Mouse (Mus musculus): ENCODE data around the gene Olfr94. TPM values are rescaled to one million over a fixed set of nuclear protein-coding genes. Genes with fewer than 3 reads are reported as not detected.

Gene Olfr94
- polyA plus RNA-seq, 1 experiment from 2014 or later = not detected

DNA sequence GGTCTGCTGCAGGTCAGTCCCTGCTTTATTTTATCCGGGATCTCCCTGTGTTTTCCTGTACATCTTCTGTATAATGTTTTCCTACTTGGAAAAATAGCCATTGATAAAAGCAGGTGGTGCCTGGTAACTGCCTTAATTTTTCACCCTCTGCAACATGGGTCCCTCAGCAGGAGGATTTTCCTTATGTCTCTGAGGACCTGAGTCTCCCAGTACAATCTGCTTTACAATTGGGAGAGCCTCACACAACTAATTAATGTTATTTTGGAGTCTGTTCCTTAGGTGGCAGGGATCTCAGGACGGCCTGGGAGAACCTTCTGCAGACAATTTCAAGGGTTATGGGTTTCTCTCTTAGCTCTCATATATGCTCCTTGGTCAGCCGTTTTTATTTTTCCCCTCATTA, 12.2 kb upstream of the Olfr94 start, which contains the start of gene Olfr95:
Gene Olfr95, minus strand, starts transcription at position 101 of the 400 bp plus-strand sequence.
- no peak within 1 kb of the TSS for H3K9ac ChIP-seq (replicated peaks; ENCODE audit: low read depth, low read length)
- no peak within 1 kb of the TSS for H3K4me3 ChIP-seq (ENCODE audit: low read depth, low read length)
- peaks cover 8% of the 10 kb centered on the region; the same call in 1 of the 2 replicates for H3K27me3 ChIP-seq (ENCODE audit: control insufficient read depth, insufficient read depth, low read length)
- WGBS = 74% methylated on average over 3 of the region's 3 CpGs
- H3K9me3 ChIP-seq (ENCODE audit: control insufficient read depth, low read depth, low read length) = no peaks in the 10 kb centered on the region; the same call in 1 of the 2 replicates
- no peaks in the 10 kb centered on the region for H3K36me3 ChIP-seq (ENCODE audit: control insufficient read depth, insufficient read depth, low read length)
- H3K4me2 ChIP-seq (replicated peaks; ENCODE audit: low read depth, low read length) = no peak within 1 kb of the TSS
- H3K4me1 ChIP-seq (ENCODE audit: control insufficient read depth, insufficient read depth, low read length) = no peaks in the 10 kb centered on the region
- no peak for ATAC-seq (ENCODE audit: insufficient number of reproducible peaks, insufficient read depth, low FRiP score, low read depth)
- no peak within 1 kb of the TSS for H3K27ac ChIP-seq (ENCODE audit: low read length)

DNA sequence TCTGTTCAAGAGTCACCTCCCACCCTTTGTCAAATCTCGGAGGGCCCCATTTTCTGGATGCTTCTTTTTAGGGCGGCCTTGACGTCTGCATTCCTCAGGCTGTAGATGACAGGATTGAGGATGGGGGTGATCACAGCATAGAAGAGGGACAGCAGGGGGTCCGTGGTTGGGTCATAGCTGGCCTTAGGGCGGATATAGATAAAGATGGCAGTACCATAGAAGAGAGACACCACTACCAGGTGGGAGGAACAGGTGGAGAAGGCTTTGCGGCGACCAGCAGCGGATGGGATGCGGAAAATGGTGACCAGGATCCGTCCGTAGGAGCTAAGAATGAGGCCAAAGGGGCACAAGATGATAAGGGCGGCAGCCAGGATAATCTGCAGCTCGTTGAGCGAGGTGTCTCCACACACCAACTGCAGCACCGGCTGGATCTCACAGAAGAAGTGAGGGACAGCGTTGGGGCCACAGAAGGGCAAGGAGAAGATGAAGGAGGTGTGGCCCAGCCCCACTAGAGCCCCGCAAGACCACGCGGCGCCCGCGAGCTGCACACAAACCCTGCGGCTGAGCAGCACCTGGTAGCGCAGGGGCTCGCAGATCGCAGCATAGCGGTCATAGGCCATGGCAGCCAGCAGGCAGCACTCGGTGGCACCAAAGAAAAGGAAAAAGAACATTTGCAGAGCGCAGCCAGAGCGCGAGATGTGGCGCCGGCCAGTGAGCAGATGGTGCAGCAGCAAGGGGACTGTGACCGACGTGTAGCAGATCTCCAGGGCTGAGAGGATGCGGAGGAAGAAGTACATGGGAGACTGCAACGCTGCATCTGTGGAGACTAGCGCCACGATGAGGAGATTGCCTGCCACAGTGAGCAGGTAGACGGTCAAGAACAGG, 10.3 kb upstream of the Olfr94 start:
- WGBS = 15% methylated on average over 40 of the region's 40 CpGs

DNA sequence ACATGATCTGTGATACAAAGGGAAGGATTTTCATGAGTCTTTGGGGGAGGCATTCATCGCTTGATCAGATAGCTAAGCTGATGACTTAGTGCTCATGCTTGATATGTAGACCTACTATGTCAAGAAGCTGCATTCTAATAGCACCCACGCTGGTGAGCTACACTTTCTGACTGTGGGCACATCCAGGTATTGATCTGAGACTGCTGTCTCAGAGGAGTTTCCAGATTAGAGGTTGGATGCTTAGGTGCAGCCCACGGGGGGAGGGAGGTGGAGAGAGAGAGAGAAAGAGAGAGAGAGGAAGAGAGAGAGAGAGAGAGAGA, 3.1 kb upstream of the Olfr94 start:
- WGBS = 26% methylated on average over 3 of the region's 3 CpGs

More for the DNA sequence above, 10.3 kb upstream of the Olfr94 start:
- Histone ChIP-seq H3K36me3 (ENCODE audit: control insufficient read depth, insufficient read depth, low read length) (no peaks in the 10 kb centered on the region), H3K4me3 (ENCODE audit: low read depth, low read length) (peak overlapping the region; percentile 22), H3K27me3 (ENCODE audit: control insufficient read depth, insufficient read depth, low read length) (peaks cover 8% of the 10 kb centered on the region; the same call in 1 of the 2 replicates), H3K9ac (replicated peaks; ENCODE audit: low read depth, low read length) (no peak overlapping the region), H3K9me3 (ENCODE audit: control insufficient read depth, low read depth, low read length) (no peaks in the 10 kb centered on the region), H3K27ac (ENCODE audit: low read length) (no peak overlapping the region), H3K4me2 (replicated peaks; ENCODE audit: low read depth, low read length) (peak overlapping the region; percentile 36), H3K4me1 (ENCODE audit: control insufficient read depth, insufficient read depth, low read length) (no peaks in the 10 kb centered on the region)
- no peak for ATAC-seq (ENCODE audit: insufficient number of reproducible peaks, insufficient read depth, low FRiP score, low read depth)

DNA sequence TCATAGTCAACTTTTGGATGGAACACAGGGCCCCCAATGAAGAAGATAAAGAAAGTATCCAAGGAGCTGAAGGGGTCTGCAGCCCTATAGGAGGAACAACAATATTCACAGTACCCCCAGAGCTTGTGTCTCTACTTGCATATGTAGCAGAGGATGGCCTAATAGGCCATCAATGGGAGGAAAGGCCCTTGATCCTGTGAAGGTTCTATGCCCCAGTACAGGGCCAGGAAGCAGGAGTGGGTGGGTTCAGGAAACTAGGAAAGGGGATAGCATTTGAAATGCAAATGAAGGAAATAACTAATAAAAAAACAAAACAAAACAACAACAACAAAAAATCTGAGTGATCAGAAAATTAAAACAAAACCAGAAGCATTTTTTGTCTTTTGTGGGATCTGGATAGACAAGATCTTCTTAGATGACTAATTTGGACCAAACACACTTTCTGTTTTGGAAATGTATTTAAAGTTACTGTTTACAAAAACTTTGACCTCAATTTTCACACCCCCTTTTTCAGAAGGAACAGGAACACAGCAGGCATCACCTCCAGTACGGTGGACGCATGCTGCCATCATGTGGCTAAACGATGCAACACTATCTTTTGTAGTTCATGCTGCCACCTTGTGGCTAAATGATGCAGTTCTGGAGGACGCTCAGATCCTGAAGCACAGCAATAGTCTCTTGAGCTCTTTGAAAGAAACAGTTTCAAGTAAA, 2.6 kb upstream of the Olfr94 start:
- no peaks in the 10 kb centered on the region for H3K4me1 ChIP-seq (ENCODE audit: control insufficient read depth, insufficient read depth, low read length)
- no peak for ATAC-seq (ENCODE audit: insufficient number of reproducible peaks, insufficient read depth, low FRiP score, low read depth)
- H3K27me3 ChIP-seq (ENCODE audit: control insufficient read depth, insufficient read depth, low read length) = 0 out of 2 replicates have a peak, but pooled peaks cover under 1% of the 10 kb centered on the region
- no peak overlapping the region for H3K27ac ChIP-seq (ENCODE audit: low read length)
- H3K9me3 ChIP-seq (ENCODE audit: control insufficient read depth, low read depth, low read length) = no peaks in the 10 kb centered on the region
- H3K36me3 ChIP-seq (ENCODE audit: control insufficient read depth, insufficient read depth, low read length) = no peaks in the 10 kb centered on the region
- no peak overlapping the region for H3K4me2 ChIP-seq (replicated peaks; ENCODE audit: low read depth, low read length)
- no peak overlapping the region for H3K4me3 ChIP-seq (ENCODE audit: low read depth, low read length)
- WGBS = under 1% methylated on average over 4 of the region's 4 CpGs
- no peak overlapping the region for H3K9ac ChIP-seq (replicated peaks; ENCODE audit: low read depth, low read length)

More for the DNA sequence above, 3.1 kb upstream of the Olfr94 start:
- H3K4me1 ChIP-seq (ENCODE audit: control insufficient read depth, insufficient read depth, low read length) = no peaks in the 10 kb centered on the region
- H3K27me3 ChIP-seq (ENCODE audit: control insufficient read depth, insufficient read depth, low read length) = no peaks in the 10 kb centered on the region
- H3K9ac ChIP-seq (replicated peaks; ENCODE audit: low read depth, low read length) = no peak overlapping the region
- H3K4me3 ChIP-seq (ENCODE audit: low read depth, low read length) = no peak overlapping the region
- H3K27ac ChIP-seq (ENCODE audit: low read length) = no peak overlapping the region
- ATAC-seq (ENCODE audit: insufficient number of reproducible peaks, insufficient read depth, low FRiP score, low read depth) = no peak
- H3K4me2 ChIP-seq (replicated peaks; ENCODE audit: low read depth, low read length) = no peak overlapping the region
- no peaks in the 10 kb centered on the region for H3K36me3 ChIP-seq (ENCODE audit: control insufficient read depth, insufficient read depth, low read length)
- H3K9me3 ChIP-seq (ENCODE audit: control insufficient read depth, low read depth, low read length) = no peaks in the 10 kb centered on the region

DNA sequence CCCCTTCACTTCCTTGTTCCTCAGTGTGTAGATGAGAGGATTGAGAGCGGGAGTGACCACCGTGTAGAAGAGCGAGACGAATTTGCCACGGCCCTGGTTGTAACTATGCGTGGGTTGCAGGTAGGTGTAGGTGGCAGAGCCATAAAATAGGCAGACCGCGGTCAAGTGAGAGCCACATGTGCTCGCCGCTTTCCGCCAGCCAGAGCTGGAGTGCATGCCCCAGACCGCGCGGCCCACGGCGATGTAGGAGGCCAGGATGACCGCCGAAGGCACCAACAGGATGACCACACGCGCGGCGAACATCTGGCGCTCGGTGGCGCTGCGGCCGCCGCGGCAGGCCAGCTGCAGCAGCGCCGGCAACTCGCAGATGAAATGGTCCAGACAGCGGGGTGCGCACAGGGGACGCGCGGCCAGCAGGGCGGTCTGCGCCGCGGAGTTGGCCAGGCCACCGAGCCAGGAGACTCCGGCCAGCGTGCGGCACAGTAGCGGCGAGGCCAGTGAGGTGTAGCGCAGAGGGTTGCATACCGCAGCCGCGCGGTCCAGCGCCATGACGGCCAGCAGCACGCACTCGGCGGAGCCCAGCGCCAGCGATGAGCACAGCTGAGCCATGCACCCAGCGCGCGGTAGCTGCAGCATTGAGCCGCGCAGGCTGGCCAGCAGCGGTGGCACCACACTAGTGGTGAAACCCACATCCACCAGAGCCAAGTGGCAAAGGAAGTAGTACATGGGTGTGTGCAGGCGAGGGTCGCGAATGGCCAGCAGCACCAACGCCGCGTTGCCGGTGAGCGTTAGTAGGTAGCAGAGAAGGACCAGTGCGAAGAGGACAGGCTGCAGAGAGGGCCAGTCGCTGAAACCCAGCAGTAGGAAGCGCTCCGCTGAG, 3.7 kb downstream of the Olfr94 start:
- ATAC-seq (ENCODE audit: insufficient number of reproducible peaks, insufficient read depth, low FRiP score, low read depth) = peak; percentile 85
- Histone ChIP-seq H3K4me3 (ENCODE audit: low read depth, low read length) (peak overlapping the region; percentile 46), H3K36me3 (ENCODE audit: control insufficient read depth, insufficient read depth, low read length) (no peaks in the 10 kb centered on the region), H3K4me1 (ENCODE audit: control insufficient read depth, insufficient read depth, low read length) (no peaks in the 10 kb centered on the region), H3K9me3 (ENCODE audit: control insufficient read depth, low read depth, low read length) (no peaks in the 10 kb centered on the region), H3K27me3 (ENCODE audit: control insufficient read depth, insufficient read depth, low read length) (peaks cover 19% of the 10 kb centered on the region; the same call in 1 of the 2 replicates), H3K4me2 (replicated peaks; ENCODE audit: low read depth, low read length) (peak overlapping the region; percentile 85), H3K27ac (ENCODE audit: low read length) (no peak overlapping the region), H3K9ac (replicated peaks; ENCODE audit: low read depth, low read length) (no peak overlapping the region)
- under 1% methylated on average over 77 of the region's 77 CpGs for WGBS

DNA sequence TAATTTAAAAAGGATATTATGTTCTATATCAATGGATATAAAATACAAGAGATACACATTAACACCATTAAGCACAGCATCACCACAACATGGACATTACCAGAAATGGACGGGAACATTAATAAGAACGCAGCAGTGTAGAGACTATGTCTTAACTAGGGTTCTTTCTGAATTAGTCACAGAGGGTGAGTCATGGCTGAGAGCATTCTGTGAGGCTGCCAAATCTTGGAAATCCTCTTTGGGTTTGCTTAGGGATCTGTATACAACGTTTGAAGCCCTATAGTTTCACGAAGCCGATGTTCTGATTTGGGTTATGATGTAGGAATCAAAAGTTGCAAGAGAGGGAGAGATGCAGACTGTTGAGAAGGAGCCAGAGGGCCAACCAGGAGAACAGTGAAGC, 6.0 kb downstream of the Olfr94 start:
- Histone ChIP-seq H3K9me3 (ENCODE audit: control insufficient read depth, low read depth, low read length) (no peaks in the 10 kb centered on the region), H3K4me1 (ENCODE audit: control insufficient read depth, insufficient read depth, low read length) (no peaks in the 10 kb centered on the region), H3K36me3 (ENCODE audit: control insufficient read depth, insufficient read depth, low read length) (no peaks in the 10 kb centered on the region), H3K4me3 (ENCODE audit: low read depth, low read length) (no peak overlapping the region), H3K4me2 (replicated peaks; ENCODE audit: low read depth, low read length) (no peak overlapping the region), H3K27ac (ENCODE audit: low read length) (no peak overlapping the region), H3K27me3 (ENCODE audit: control insufficient read depth, insufficient read depth, low read length) (peaks cover 19% of the 10 kb centered on the region; the same call in 1 of the 2 replicates), H3K9ac (replicated peaks; ENCODE audit: low read depth, low read length) (no peak overlapping the region)
- no peak for ATAC-seq (ENCODE audit: insufficient number of reproducible peaks, insufficient read depth, low FRiP score, low read depth)
- WGBS = 80% methylated on average over 5 of the region's 5 CpGs

DNA sequence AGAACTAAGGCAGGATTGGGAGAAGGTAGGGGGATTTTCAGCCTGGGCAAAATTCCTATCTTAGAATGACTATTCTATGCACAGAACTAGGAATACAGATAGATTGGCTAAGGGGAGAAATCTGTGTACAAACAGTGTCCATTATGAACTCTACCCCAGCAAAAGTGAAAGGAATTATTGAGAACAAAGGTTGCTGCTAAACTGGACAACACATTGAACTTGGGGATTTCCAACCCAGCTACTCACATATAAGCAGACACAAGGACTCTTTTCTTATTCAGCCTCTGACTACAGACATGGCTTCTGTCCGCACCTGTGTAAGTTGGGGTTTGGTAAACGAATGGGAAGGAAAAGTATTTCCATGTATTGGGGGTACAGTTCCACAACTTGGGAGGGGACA, 7.1 kb downstream of the Olfr94 start, which contains the start of gene Ubd:
Gene Ubd, plus strand, starts transcription at position 237 of the 400 bp plus-strand sequence.
- WGBS = 77% methylated on average over 2 of the region's 2 CpGs
- no peak for ATAC-seq (ENCODE audit: insufficient number of reproducible peaks, insufficient read depth, low FRiP score, low read depth)

DNA sequence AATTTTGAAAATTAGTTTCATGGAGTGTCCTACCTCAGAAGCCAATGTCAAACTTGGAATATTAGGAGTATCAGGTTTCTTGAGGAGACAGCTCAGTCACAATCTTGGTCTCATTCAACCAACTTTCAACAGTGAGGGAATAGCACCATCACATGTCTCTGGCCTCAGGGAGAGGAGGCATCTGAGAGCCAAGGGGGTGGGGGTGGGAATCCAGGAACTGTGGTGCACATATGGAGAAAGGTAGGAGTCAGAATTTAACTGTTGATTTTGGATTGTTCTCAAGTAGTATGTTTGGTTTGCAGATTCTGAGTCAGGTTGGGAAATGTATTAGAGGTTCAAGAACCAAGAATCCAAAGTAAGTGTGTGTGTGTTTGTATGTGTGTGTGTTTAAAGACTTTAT, 7.8 kb downstream of the Olfr94 start:
- Histone ChIP-seq H3K4me3 (ENCODE audit: low read depth, low read length) (no peak overlapping the region), H3K36me3 (ENCODE audit: control insufficient read depth, insufficient read depth, low read length) (no peaks in the 10 kb centered on the region), H3K9me3 (ENCODE audit: control insufficient read depth, low read depth, low read length) (no peaks in the 10 kb centered on the region), H3K27ac (ENCODE audit: low read length) (no peak overlapping the region), H3K9ac (replicated peaks; ENCODE audit: low read depth, low read length) (no peak overlapping the region), H3K4me2 (replicated peaks; ENCODE audit: low read depth, low read length) (no peak overlapping the region), H3K4me1 (ENCODE audit: control insufficient read depth, insufficient read depth, low read length) (no peaks in the 10 kb centered on the region), H3K27me3 (ENCODE audit: control insufficient read depth, insufficient read depth, low read length) (peaks cover 15% of the 10 kb centered on the region; the same call in 1 of the 2 replicates)
- ATAC-seq (ENCODE audit: insufficient number of reproducible peaks, insufficient read depth, low FRiP score, low read depth) = no peak

More for the DNA sequence above, 7.1 kb downstream of the Olfr94 start, which contains the start of gene Ubd:
- no peak within 1 kb of the TSS for H3K27ac ChIP-seq (ENCODE audit: low read length)
- H3K4me2 ChIP-seq (replicated peaks; ENCODE audit: low read depth, low read length) = no peak within 1 kb of the TSS
- peaks cover 19% of the 10 kb centered on the region; the same call in 1 of the 2 replicates for H3K27me3 ChIP-seq (ENCODE audit: control insufficient read depth, insufficient read depth, low read length)
- H3K4me3 ChIP-seq (ENCODE audit: low read depth, low read length) = no peak within 1 kb of the TSS
- H3K36me3 ChIP-seq (ENCODE audit: control insufficient read depth, insufficient read depth, low read length) = no peaks in the 10 kb centered on the region
- no peaks in the 10 kb centered on the region for H3K9me3 ChIP-seq (ENCODE audit: control insufficient read depth, low read depth, low read length)
- H3K9ac ChIP-seq (replicated peaks; ENCODE audit: low read depth, low read length) = no peak within 1 kb of the TSS
- no peaks in the 10 kb centered on the region for H3K4me1 ChIP-seq (ENCODE audit: control insufficient read depth, insufficient read depth, low read length)

Data from stomach, embryonic 14.5 days (tissue).